Mouse (Mus musculus) spleen, postnatal 36 days (tissue): Measurements from ENCODE around the gene Mageb4.
"Not testable (repeated sequence)": the region's sequence is repeated elsewhere in the genome, so short reads cannot be mapped to it uniquely, and the experiment has no call there.

Experiments used
- DNase-seq, 2 experiments: peaks; one replicate each; pipeline ENCODE4 v3.0.0; 2022; ENCODE audit warnings: low spot score in 2 of 2, mixed read lengths in 1 of 2

Gene Mageb4

DNA sequence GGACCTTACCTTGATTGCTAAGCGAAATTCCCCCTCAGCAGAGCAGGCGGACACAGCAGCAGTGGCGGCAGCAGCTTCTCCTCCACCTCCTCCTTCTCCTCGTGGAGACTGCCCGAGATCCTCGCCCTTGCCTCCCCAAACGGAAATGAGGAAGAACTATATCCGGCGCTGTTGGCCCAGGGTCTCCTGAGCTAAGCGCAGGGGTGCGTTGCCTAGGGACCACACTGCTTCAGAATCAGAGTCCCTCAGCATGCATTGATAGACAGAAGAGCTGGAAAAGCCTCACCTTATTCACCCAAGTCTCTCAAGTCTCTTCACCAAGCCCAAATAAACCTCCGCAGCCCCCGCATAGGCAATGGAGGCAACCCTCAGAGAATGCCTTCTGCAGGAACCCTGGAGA lies at the start of gene Mageb4:
TSS of gene Mageb4 (minus strand) at position 101 of the 400 bp plus-strand sequence.
- not testable (repeated sequence) for DNase-seq

DNA sequence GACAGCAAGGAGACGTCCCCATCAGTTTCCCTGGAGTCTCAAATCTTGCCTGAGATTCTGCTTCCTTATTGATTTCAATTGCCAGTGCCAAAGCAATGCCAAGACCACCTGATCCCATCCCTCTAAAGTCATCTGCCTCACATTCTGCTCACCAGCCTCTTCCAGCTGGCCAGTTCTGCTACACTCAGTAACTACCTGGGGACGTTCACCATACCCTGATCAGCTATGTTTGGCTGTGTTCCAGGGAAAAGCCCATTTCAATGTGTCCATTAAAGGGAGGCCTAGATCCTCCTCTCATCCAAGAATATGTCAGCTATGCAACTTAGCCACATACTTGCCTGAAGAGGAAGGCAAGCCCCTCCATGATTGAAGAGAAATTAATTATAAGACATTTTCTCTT lies 20.3 kb downstream of the Mageb4 start:
- not testable (repeated sequence) for DNase-seq

DNA sequence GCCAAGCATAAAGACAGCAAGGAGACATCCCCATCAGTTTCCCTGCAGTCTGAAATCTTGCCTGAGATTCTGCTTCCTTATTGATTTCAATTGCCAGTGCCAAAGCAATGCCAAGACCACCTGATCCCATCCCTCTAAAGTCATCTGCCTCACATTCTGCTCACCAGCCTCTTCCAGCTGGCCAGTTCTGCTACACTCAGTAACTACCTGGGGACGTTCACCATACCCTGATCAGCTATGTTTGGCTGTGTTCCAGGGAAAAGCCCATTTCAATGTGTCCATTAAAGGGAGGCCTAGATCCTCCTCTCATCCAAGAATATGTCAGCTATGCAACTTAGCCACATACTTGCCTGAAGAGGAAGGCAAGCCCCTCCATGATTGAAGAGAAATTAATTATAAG lies 58.9 kb downstream of the Mageb4 start:
- not testable (repeated sequence) for DNase-seq

DNA sequence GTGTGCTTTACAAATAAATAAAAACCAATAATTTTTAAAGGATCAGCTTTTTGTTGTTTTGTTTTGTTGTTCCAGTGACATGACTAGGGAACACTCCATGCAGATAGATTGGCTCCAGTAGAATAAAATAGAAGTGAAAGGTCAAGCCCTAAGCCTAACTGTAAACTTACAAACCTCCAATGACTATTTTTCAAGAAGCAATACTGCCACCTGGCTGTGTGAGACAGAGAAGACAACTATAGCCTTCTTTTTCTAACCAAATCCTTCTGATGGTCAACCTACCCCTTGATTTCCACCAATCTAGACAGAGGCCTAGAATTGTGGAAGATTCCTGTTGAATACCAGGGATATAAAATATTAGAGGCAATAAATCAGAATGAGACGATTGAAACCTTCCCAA lies 67.6 kb downstream of the Mageb4 start:
- DNase-seq = no peak
